Mouse (Mus musculus) neural tube, embryonic 13.5 days (tissue): ENCODE results near the gene Aif1. TPM values are rescaled to one million over a fixed set of nuclear protein-coding genes. Genes with fewer than 3 reads are reported as not detected.

ENCODE experiments used
- ATAC-seq: fragments of 200-750 bp; cut with Nextera tagmentation; 2 replicates; pipeline ENCODE4 v1.8.0; 2017; ENCODE audit warnings: low read depth, mild to moderate bottlenecking, moderate TSS enrichment, moderate library complexity
- H3K27ac ChIP-seq: fragments of 300-500 bp; sonication (generic); replicated peaks from 2 replicates; pipeline ENCODE4 v1.5.1; 2015; ENCODE audit warnings: moderate library complexity, mild to moderate bottlenecking, inconsistent platforms
- H3K27me3 ChIP-seq: fragments of 300-500 bp; sonication (generic); 2 replicates; pipeline ENCODE4 v1.6.1; 2015; ENCODE audit warnings: mild to moderate bottlenecking, inconsistent platforms
- H3K36me3 ChIP-seq: fragments of 300-500 bp; sonication (generic); 2 replicates; pipeline ENCODE4 v1.6.1; 2015; ENCODE audit warnings: mild to moderate bottlenecking, inconsistent platforms
- H3K4me1 ChIP-seq: fragments of 300-500 bp; sonication (generic); replicated peaks from 2 replicates; pipeline ENCODE4 v1.6.1; 2015; ENCODE audit warnings: inconsistent platforms
- H3K4me2 ChIP-seq: fragments of 300-500 bp; sonication (generic); 2 replicates; pipeline ENCODE4 v1.6.1; 2015; ENCODE audit warnings: inconsistent platforms, mild to moderate bottlenecking, moderate library complexity
- H3K4me3 ChIP-seq: fragments of 300-500 bp; sonication (generic); 2 replicates; pipeline ENCODE4 v1.5.1; 2015; ENCODE audit warnings: mild to moderate bottlenecking, inconsistent platforms
- H3K9ac ChIP-seq: fragments of 300-500 bp; sonication (generic); 2 replicates; pipeline ENCODE4 v1.6.1; 2015; ENCODE audit warnings: moderate library complexity, mild to moderate bottlenecking, inconsistent platforms
- H3K9me3 ChIP-seq: fragments of 300-500 bp; sonication (generic); 2 replicates; pipeline ENCODE4 v1.6.1; 2016; ENCODE audit warnings: inconsistent platforms
- WGBS: fragments of 180-500 bp; shearing (Covaris S2); methylation state at CpG from one replicate; pipeline ENCODE4 v1.1.7; 2015; 5-methylcytosine and 5-hydroxymethylcytosine counted together
- polyA plus RNA-seq: library from polyadenylated mRNA; unstranded; fragments of >200 nt; fragmentation: Nextera tagmentation; extraction: Ambion mirVana; gene quantifications from 2 replicates; pipeline ENCODE4 v1.2.1, GENCODE M21; 2015

Gene Aif1
- polyA plus RNA-seq, 1 experiment from 2014 or later: 12.7 TPM

- H3K27ac ChIP-seq: no peak within 1 kb of the TSS
- no peak for ATAC-seq
- H3K36me3 ChIP-seq: no peaks in the 10 kb centered on the region
- no peaks in the 10 kb centered on the region for H3K9me3 ChIP-seq
- peak within 1 kb of the TSS; percentile 67 for H3K4me2 ChIP-seq
- H3K4me1 ChIP-seq: peaks cover 19% of the 10 kb centered on the region
- H3K9ac ChIP-seq: peak within 1 kb of the TSS; percentile 60; the same call in 1 of the 2 replicates
- peak within 1 kb of the TSS; percentile 37; the same call in 1 of the 2 replicates for H3K4me3 ChIP-seq
- H3K27me3 ChIP-seq: peaks cover 44% of the 10 kb centered on the region
- 73% methylated on average over 28 of the region's 28 CpGs for WGBS
Measured at GRCm38 (mm10) chr17:35193881-35194843, 18.3 kb upstream of the Aif1 start, which contains the start of gene Ltb. Ltb (plus strand) TSS chr17:35194439.

- 82% methylated on average over 5 of the region's 5 CpGs for WGBS
- Histone ChIP-seq H3K9ac (no peak overlapping the region), H3K27ac (no peak overlapping the region), H3K27me3 (peaks cover 34% of the 10 kb centered on the region), H3K4me2 (no peak overlapping the region), H3K36me3 (no peaks in the 10 kb centered on the region), H3K4me1 (peaks cover 19% of the 10 kb centered on the region), H3K4me3 (no peak overlapping the region), H3K9me3 (no peaks in the 10 kb centered on the region)
- ATAC-seq: no peak
Measured at GRCm38 (mm10) chr17:35192924-35193323, 17.1 kb upstream of the Aif1 start.

DNA sequence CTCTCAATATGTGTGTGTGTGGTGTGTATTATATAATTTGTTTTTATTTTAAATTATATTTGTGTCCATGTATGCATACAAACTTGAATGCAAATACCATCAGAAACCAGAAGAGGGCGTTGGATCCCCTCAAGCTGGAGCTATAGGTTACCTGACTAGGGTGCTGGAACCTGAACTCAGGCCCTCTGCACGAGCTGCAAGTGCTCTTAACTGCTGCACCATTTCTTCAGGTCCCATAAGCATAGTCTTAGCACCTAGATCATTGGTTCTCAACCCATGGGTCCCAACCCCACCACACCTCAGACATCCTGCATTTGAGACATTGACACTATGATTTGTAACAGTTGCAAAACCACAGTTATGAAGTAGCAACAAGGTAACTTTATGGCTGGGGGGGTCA lies 15.9 kb upstream of the Aif1 start:
- no peak overlapping the region for H3K4me2 ChIP-seq
- no peak overlapping the region for H3K4me3 ChIP-seq
- 67% methylated on average over 2 of the region's 2 CpGs for WGBS
- no peaks in the 10 kb centered on the region for H3K36me3 ChIP-seq
- no peaks in the 10 kb centered on the region for H3K9me3 ChIP-seq
- ATAC-seq: no peak
- no peak overlapping the region for H3K9ac ChIP-seq
- no peak overlapping the region for H3K27ac ChIP-seq
- peaks cover 19% of the 10 kb centered on the region for H3K4me1 ChIP-seq
- peaks cover 28% of the 10 kb centered on the region for H3K27me3 ChIP-seq

DNA sequence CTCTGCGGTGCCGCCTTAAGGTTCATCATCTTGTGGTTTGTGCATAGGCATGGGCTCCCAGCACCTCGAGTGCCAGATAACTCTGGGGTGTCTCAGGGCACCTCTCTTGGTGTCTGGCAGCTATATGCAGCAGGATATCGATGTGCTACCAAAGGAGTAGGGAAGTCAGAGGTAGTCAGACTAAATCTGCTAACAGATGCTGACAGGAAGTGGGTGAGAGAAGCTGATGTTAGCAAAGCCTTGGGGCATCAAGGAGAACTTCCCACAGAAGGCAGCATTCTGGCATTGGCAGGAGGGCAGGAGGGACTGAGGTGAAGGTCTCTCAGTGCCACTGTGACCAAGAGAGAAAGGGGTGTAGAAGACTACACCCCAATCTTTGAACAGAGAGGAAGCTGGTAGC lies 14.2 kb upstream of the Aif1 start:
- no peaks in the 10 kb centered on the region for H3K9me3 ChIP-seq
- H3K4me1 ChIP-seq: peaks cover 15% of the 10 kb centered on the region
- ATAC-seq: no peak
- H3K27ac ChIP-seq: no peak overlapping the region
- no peak overlapping the region for H3K4me2 ChIP-seq
- no peaks in the 10 kb centered on the region for H3K36me3 ChIP-seq
- no peak overlapping the region for H3K4me3 ChIP-seq
- 70% methylated on average over 4 of the region's 4 CpGs for WGBS
- peaks cover 11% of the 10 kb centered on the region for H3K27me3 ChIP-seq
- H3K9ac ChIP-seq: no peak overlapping the region

DNA sequence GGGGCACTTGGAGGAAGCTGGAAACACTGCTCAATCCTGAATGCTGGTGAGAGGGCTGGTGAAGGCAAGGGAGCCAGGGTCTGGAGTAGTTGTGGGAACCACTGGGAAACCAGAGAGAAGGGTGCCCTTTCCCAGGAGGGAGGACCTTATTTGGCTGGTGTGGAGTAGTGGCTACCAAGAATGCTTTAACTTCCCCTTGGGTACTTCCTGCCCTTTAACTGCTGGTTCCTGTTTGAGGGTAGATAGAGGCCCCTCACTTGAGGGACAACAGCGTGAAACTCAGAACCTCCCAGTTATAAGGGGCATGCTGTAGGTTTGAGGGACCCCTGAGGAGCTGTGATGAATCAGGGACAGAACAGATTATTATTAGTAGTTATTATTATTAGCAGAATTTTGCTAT lies 13.3 kb upstream of the Aif1 start:
- H3K27ac ChIP-seq: no peak overlapping the region
- H3K9ac ChIP-seq: no peak overlapping the region
- ATAC-seq: no peak
- peaks cover 2% of the 10 kb centered on the region for H3K27me3 ChIP-seq
- 67% methylated on average over 1 of the region's 1 CpGs for WGBS
- no peaks in the 10 kb centered on the region for H3K36me3 ChIP-seq
- no peak overlapping the region for H3K4me2 ChIP-seq
- no peaks in the 10 kb centered on the region for H3K9me3 ChIP-seq
- peaks cover 7% of the 10 kb centered on the region for H3K4me1 ChIP-seq
- no peak overlapping the region for H3K4me3 ChIP-seq

DNA sequence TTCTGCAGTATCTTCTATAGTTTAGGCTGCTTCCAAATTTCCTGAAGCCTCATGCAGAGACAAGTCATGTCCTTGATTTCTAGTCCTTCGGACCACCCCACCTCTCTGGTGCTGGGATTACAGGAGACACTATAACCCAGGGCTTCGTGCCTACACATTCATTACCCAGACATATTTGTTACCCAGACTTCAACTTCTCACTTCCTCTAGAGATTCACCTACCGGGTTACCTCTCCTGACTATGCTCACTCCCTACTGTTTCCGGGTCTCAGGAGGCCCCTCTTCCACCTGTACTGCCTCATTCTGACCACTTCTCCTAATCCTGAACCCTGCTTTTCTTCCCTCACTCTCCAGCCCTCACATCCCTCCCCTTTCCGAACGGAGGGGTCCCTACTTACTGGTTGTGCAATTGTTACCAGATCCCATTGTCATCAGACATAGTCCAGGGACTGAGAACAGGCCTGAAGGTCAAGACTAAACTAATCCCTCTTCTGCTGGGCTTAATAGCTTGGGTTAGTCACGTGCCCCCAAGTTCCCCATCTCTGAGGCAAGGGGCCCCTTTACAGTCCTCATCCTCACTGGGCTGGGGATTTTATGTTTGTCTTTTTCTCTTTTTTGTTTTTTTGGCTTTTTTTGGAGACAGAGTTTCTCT lies 12.2 kb upstream of the Aif1 start, which contains the start of gene Lst1:
Gene Lst1, minus strand, starts transcription at position 481 of the 652 bp plus-strand sequence.
- ATAC-seq: no peak
- H3K27me3 ChIP-seq: no peaks in the 10 kb centered on the region
- WGBS: 75% methylated on average over 7 of the region's 7 CpGs
- no peak within 1 kb of the TSS for H3K9ac ChIP-seq
- peaks cover 7% of the 10 kb centered on the region for H3K4me1 ChIP-seq
- H3K27ac ChIP-seq: no peak within 1 kb of the TSS
- H3K36me3 ChIP-seq: no peaks in the 10 kb centered on the region
- H3K9me3 ChIP-seq: no peaks in the 10 kb centered on the region
- H3K4me2 ChIP-seq: no peak within 1 kb of the TSS
- H3K4me3 ChIP-seq: no peak within 1 kb of the TSS

DNA sequence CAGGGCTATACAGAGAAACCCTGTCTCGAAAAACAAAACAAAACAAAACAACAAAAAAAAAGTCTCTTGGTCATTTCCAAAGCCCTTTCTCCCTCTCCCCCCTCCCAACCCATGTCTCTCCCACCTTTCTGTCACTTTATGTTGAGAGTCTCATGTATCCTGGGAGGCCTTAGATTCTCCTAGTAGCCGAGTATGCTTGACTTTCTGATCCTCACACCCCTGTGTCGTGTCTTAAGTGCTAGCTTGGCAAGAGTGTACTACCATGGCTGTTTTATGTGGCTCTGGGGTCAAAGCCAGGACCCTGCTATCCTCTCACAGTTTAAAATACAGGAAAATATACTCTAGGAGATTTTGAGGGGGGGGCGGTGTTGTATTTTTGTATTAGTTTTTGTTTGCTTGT lies 11.5 kb upstream of the Aif1 start:
- Histone ChIP-seq H3K27ac (no peak overlapping the region), H3K4me3 (no peak overlapping the region), H3K9ac (no peak overlapping the region), H3K4me1 (peaks cover 7% of the 10 kb centered on the region), H3K36me3 (no peaks in the 10 kb centered on the region), H3K4me2 (no peak overlapping the region), H3K9me3 (no peaks in the 10 kb centered on the region), H3K27me3 (no peaks in the 10 kb centered on the region)
- 71% methylated on average over 4 of the region's 4 CpGs for WGBS
- no peak for ATAC-seq

DNA sequence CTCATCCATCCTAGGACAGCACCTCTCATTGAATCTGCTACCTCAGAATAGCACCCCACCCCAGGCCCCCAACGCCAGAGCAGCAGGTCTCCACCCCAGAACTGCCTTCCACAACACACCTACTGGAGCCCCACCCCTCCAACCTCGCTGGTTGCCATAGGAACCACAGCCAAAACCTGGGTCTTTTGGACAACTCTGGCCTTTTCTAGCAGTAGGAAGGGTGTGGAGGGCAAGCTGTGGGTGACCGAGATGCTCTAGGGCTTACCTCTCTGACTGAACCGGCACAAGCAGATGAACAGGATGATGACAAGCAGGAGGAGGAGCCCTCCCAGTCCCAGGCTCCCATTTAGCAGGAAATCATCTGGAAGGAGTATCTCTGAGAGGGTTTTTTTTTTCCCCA lies 10.8 kb upstream of the Aif1 start:
- H3K27ac ChIP-seq: peak overlapping the region; percentile 29
- 0 out of 2 replicates have a peak overlapping the region, but pooled peaks have one; percentile 38 for H3K9ac ChIP-seq
- ATAC-seq: no peak
- H3K27me3 ChIP-seq: no peaks in the 10 kb centered on the region
- 3% methylated on average over 4 of the region's 4 CpGs for WGBS
- H3K36me3 ChIP-seq: no peaks in the 10 kb centered on the region
- H3K4me3 ChIP-seq: peak overlapping the region; percentile 36
- no peaks in the 10 kb centered on the region for H3K9me3 ChIP-seq
- H3K4me2 ChIP-seq: peak overlapping the region; percentile 56
- peaks cover 7% of the 10 kb centered on the region for H3K4me1 ChIP-seq

- H3K4me1 ChIP-seq: peaks cover 7% of the 10 kb centered on the region
- H3K4me2 ChIP-seq: peak overlapping the region; percentile 56
- peak overlapping the region; percentile 29 for H3K27ac ChIP-seq
- peak overlapping the region; percentile 36 for H3K4me3 ChIP-seq
- ATAC-seq: peak; percentile 68; the same call in 1 of the 2 replicates
- no peaks in the 10 kb centered on the region for H3K27me3 ChIP-seq
- no peaks in the 10 kb centered on the region for H3K9me3 ChIP-seq
- H3K9ac ChIP-seq: peak overlapping the region; percentile 38
- no peaks in the 10 kb centered on the region for H3K36me3 ChIP-seq
- WGBS: 2% methylated on average over 16 of the region's 18 CpGs
Measured at GRCm38 (mm10) chr17:35185639-35186611, 10.1 kb upstream of the Aif1 start.

DNA sequence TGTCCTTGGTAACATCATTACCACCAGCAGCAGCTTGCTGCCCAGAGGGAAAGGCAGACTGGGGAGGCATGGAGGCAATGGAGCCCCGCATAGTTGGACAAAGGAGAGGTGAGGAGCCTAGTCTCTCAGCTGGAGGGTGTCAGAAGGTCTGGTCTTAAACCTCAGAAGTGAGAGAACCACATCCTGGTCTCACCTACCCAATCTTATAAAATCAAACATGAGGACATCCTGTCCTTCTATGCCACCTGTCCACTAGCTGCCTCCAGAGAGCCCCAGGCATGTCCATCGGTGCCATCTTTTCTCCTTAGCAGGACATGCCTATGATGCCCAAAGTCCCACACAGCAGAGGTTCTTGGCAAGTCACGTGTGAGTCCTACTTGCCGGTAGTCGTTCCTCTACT lies 4.2 kb upstream of the Aif1 start:
- Histone ChIP-seq H3K4me3 (no peak overlapping the region), H3K27me3 (no peaks in the 10 kb centered on the region), H3K4me1 (no peaks in the 10 kb centered on the region), H3K27ac (no peak overlapping the region), H3K4me2 (no peak overlapping the region), H3K9ac (no peak overlapping the region), H3K9me3 (no peaks in the 10 kb centered on the region), H3K36me3 (no peaks in the 10 kb centered on the region)
- WGBS: 90% methylated on average over 5 of the region's 5 CpGs
- ATAC-seq: no peak

DNA sequence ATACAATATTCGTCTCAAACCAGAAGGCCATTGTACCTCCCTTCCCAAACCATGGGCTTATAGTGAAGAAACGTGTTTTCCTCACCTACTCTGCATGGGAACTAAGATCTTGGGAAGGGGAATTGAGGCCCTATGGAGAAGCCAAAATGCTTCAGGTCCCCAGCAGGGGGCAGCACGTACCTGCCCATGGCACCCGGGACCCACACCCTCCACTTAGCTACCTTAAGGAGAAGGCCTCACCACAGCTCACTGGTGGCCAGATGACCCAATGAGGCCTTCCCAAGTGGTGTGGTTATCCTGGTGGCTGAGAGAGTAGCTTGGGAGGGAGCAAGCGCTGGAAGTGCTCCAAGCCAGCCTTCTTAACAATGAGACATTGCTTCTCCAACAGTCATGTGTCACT lies 2.7 kb upstream of the Aif1 start:
- H3K36me3 ChIP-seq: no peaks in the 10 kb centered on the region
- H3K4me2 ChIP-seq: no peak overlapping the region
- no peaks in the 10 kb centered on the region for H3K4me1 ChIP-seq
- no peak overlapping the region for H3K27ac ChIP-seq
- no peaks in the 10 kb centered on the region for H3K27me3 ChIP-seq
- H3K9me3 ChIP-seq: no peaks in the 10 kb centered on the region
- ATAC-seq: peak; percentile 27; the same call in 1 of the 2 replicates
- WGBS: 19% methylated on average over 5 of the region's 5 CpGs
- H3K9ac ChIP-seq: no peak overlapping the region
- H3K4me3 ChIP-seq: no peak overlapping the region
